Mouse (Mus musculus) ES-Bruce4 (cell line): ENCODE results near the gene Loxl4. TPM values are rescaled to one million over a fixed set of nuclear protein-coding genes. Genes with fewer than 3 reads are reported as not detected.

ENCODE experiments used
- H3K27ac ChIP-seq: 2 replicates; pipeline ENCODE4 v1.5.1; 2012; ENCODE audit warnings: low read length, inconsistent platforms; ENCODE audit not compliant: insufficient read depth
- H3K27me3 ChIP-seq: 2 replicates; pipeline ENCODE4 v1.6.1; 2012; ENCODE audit warnings: mild to moderate bottlenecking, low read length, inconsistent platforms; ENCODE audit not compliant: control insufficient read depth, poor library complexity, insufficient read depth, severe bottlenecking
- H3K36me3 ChIP-seq: 2 replicates; pipeline ENCODE4 v1.6.1; 2012; ENCODE audit warnings: inconsistent platforms, mild to moderate bottlenecking, low read length, moderate library complexity; ENCODE audit not compliant: control insufficient read depth, poor library complexity, insufficient read depth, severe bottlenecking
- H3K4me1 ChIP-seq: one replicate; pipeline ENCODE4 v1.8.1; 2011; ENCODE audit warnings: low read length; ENCODE audit not compliant: control insufficient read depth, insufficient read depth
- H3K4me3 ChIP-seq: 2 replicates; pipeline ENCODE4 v1.5.1; 2011; ENCODE audit warnings: low read depth, mild to moderate bottlenecking, low read length
- H3K9ac ChIP-seq: 2 replicates; pipeline ENCODE4 v1.6.1; 2012; ENCODE audit warnings: low read depth, mild to moderate bottlenecking, inconsistent platforms; ENCODE audit not compliant: poor library complexity, severe bottlenecking
- H3K9me3 ChIP-seq: replicated peaks from 2 replicates; pipeline ENCODE4 v1.6.1; 2012; ENCODE audit warnings: mild to moderate bottlenecking, low read length, inconsistent platforms; ENCODE audit not compliant: control insufficient read depth, poor library complexity, insufficient read depth, severe bottlenecking
- CTCF ChIP-seq: IDR thresholded peaks from one replicate; pipeline ENCODE4 v1.8.1; 2011; ENCODE audit warnings: low read depth, low read length
- EP300 ChIP-seq: IDR thresholded peaks from 2 replicates; pipeline ENCODE4 v1.6.1; 2011; ENCODE audit warnings: low read depth, low read length; ENCODE audit not compliant: insufficient read depth
- POLR2A ChIP-seq: IDR thresholded peaks from one replicate; pipeline ENCODE4 v1.8.1; 2011; ENCODE audit warnings: low read length; ENCODE audit not compliant: insufficient read depth
- polyA plus RNA-seq: library from polyadenylated mRNA; stranded (reverse); fragments of >200 nt; gene quantifications from 2 replicates; pipeline ENCODE4 v1.2.4, GENCODE M21; 2011; ENCODE audit warnings: low read depth; ENCODE audit not compliant: missing spikeins, insufficient read depth, insufficient read length

Loxl4 gene
- 3.1 and 3.8 TPM in 2 replicates for polyA plus RNA-seq

- Histone ChIP-seq H3K4me1 (no peaks in the 10 kb centered on the region), H3K36me3 (no peaks in the 10 kb centered on the region), H3K9me3 (no peaks in the 10 kb centered on the region), H3K27me3 (no peaks in the 10 kb centered on the region), H3K27ac (no peak within 1 kb of the TSS), H3K4me3 (peak within 1 kb of the TSS; percentile 43), H3K9ac (peak within 1 kb of the TSS; percentile 25)
- no peak for TF ChIP-seq EP300
- TF ChIP-seq POLR2A: no peak
- TF ChIP-seq CTCF: no peak
Observed at GRCm38 (mm10) chr19:42612654-42613053, at the start of gene Loxl4. Gene Loxl4 (minus strand): TSS chr19:42612813.

DNA sequence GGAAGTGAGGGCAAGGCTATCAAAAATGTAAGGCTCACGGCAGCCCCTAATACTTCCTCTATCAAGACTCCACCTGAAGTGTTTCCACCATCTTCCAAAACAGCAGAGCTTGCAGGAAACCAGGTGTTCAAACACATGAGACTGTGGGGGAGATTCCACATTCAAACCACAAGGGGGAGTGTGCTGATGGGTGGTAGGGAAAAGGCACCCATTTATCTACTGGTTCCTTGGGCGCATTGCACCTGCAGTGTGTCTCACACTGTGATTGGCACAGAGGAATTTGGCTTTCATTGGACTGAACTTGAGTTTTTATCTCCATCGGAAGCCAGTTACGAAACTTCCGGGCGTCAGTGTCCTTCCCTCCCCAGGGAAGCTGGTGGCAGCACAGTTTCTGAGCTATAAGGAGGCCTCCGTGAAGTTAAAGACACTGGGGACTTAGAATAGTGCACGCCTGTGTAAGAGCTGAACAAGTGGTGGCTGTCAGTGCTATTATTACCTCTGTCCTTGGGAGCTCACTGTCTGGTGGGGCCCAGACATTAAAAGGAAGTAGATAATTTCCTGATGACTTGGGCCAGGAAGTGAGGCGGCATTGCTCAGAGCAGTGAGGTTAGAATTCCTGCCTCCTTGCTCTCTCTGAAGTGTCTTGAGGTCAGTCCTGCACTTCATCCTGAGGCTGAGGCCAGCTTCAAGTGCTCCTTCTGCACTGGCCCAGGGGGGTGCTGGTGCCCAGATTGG, 49.0 kb upstream of the Loxl4 start:
- Histone ChIP-seq H3K36me3 (no peaks in the 10 kb centered on the region), H3K27me3 (no peaks in the 10 kb centered on the region), H3K9me3 (no peaks in the 10 kb centered on the region), H3K27ac (no peak overlapping the region), H3K4me1 (no peaks in the 10 kb centered on the region), H3K9ac (no peak overlapping the region), H3K4me3 (no peak overlapping the region)
- TF ChIP-seq POLR2A (no peak), CTCF (peak; percentile 33), EP300 (no peak)

GRCm38 (mm10) chr19:42660244-42660565, 47.6 kb upstream of the Loxl4 start:
- no peak overlapping the region for H3K4me3 ChIP-seq
- TF ChIP-seq CTCF: no peak
- no peaks in the 10 kb centered on the region for H3K4me1 ChIP-seq
- H3K27ac ChIP-seq: no peak overlapping the region
- no peaks in the 10 kb centered on the region for H3K9me3 ChIP-seq
- no peak overlapping the region for H3K9ac ChIP-seq
- H3K27me3 ChIP-seq: no peaks in the 10 kb centered on the region
- no peaks in the 10 kb centered on the region for H3K36me3 ChIP-seq

DNA sequence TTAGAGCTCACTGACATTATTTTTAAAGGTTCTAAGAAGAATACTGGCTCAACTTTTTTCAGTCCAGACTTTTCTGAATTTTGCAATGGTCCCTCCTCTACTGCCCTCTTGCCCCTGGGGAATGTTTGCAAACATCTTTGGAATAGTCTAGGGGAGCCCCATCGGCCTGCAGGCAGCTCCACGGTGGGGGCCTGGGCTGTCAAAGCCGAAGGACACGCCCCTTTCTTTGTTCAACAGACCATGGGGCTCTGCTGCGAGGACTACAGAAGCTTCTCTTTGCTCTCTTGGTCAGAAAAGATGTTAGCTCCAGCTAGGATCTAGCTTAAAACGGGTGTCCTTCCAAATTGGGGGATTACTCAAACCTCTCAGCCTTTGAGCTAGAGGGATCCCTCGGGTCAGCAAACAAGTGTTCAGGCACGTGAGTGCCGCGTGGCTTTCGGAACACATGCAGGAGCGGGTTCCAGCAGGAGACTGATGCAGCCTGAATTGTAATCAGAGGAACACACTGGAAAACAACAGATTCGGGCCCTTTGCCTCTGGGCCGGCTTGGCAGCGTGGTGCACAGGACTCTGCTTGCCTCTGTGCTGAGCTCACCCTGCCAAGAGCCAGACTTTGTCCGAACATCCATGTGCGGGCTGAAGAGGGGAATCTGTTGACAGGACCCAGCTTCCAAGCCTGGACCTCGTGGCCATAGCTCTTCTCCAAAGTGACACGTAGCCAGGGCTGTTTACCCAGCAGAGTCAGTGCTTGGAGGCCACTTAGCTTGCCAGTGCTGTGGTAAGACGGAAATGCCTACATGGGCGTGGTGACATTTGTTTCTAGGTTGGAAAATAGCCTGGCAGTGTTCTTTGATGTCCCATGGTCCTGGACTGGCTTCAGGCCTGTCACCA, 47.0 kb upstream of the Loxl4 start:
- H3K4me1 ChIP-seq: no peaks in the 10 kb centered on the region
- no peak overlapping the region for H3K4me3 ChIP-seq
- no peaks in the 10 kb centered on the region for H3K9me3 ChIP-seq
- no peak overlapping the region for H3K9ac ChIP-seq
- H3K36me3 ChIP-seq: no peaks in the 10 kb centered on the region
- H3K27ac ChIP-seq: no peak overlapping the region
- TF ChIP-seq CTCF (no peak), POLR2A (no peak), EP300 (no peak)
- H3K27me3 ChIP-seq: no peaks in the 10 kb centered on the region

GRCm38 (mm10) chr19:42658435-42659135, 46.0 kb upstream of the Loxl4 start:
- no peaks in the 10 kb centered on the region for H3K36me3 ChIP-seq
- H3K4me3 ChIP-seq: no peak overlapping the region
- no peaks in the 10 kb centered on the region for H3K27me3 ChIP-seq
- H3K9ac ChIP-seq: no peak overlapping the region
- H3K9me3 ChIP-seq: no peaks in the 10 kb centered on the region
- peaks cover 2% of the 10 kb centered on the region for H3K4me1 ChIP-seq
- no peak for TF ChIP-seq POLR2A
- TF ChIP-seq EP300: no peak
- TF ChIP-seq CTCF: no peak
- no peak overlapping the region for H3K27ac ChIP-seq
